Mouse (Mus musculus) layer of hippocampus, adult 18-20 months (tissue): ENCODE results near the gene Ccdc120. TPM values are rescaled to one million over a fixed set of nuclear protein-coding genes. Genes with fewer than 3 reads are reported as not detected.

ENCODE experiments used
- DNase-seq, 2 experiments: peaks; one replicate each; pipeline ENCODE4 v3.0.0; 2022; ENCODE audit warnings: low spot score in 2 of 2
- long read RNA-seq: library from polyadenylated mRNA; stranded (forward); transcript quantifications from one replicate; pipeline ENCODE4 v2.0.0, GENCODE M21; 2021
- total RNA-seq, 2 experiments: library from RNA; stranded (reverse); gene quantifications; 2 replicates each; pipeline ENCODE4 v1.2.3; 2021

Gene Ccdc120
- 10 to 100 TPM; 17.6 to 21.5 TPM for total RNA-seq
- long read RNA-seq, partial matches to known transcripts = 1 of 13 reads
- long read RNA-seq, other reads (novel, unspliced or antisense) = 10 of 13 reads

DNA sequence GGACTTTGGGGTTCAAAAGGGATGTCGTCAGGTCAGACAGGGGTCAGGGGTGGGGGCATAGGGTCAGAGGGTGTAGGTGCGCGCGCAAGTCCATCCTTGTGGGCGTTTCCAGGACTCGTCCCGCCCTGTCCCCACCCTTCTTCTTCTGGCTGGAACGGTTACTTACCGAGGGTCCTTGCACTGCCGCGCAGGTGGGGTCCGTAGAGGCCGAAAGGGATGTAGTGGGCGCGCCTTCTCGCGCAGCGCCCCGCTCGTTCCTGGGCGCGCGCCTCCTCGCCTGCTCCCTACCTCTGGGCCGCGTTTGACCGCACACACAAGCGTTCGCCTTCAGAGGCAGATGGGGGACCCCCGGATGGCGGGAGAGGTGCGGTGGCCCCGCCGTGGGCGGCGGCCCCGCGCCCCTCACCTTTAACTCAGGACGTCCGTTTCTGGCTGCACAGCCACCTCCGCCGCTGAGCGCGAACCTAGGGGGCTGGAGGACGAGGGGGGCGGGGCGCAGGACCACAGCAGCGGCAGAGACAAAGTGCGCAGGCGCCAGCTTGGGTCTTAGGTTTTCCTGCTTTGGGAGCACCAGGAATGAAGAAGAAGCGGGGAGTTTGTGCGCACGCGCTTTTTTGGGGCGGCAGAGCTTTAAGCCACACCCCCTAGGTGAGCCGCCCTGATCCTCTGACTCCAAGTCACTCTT is at the start of gene Ccdc120:
Ccdc120 (minus strand) TSS at position 474 of the 685 bp plus-strand sequence.
- peak; percentile 51 to 78 for DNase-seq

DNA sequence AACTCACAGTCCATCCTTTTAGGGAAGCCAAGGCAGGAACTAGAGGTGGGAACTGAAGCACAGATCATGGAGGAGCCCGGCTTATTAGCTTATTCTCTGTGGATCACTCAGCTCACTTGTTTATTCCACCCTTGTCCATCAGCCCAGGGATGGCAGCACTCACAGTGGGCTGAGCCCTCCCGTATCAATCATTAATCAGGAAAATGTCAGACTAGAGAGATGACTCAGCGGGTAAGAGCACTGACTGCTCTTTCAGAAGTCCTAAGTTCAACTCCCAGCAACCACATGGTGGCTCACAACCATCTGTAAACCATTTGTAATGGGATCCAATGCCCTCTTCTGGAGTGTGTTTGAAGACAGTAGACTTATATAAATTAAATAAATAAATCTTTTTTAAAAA is 46.6 kb upstream of the Ccdc120 start:
- no peak for DNase-seq

DNA sequence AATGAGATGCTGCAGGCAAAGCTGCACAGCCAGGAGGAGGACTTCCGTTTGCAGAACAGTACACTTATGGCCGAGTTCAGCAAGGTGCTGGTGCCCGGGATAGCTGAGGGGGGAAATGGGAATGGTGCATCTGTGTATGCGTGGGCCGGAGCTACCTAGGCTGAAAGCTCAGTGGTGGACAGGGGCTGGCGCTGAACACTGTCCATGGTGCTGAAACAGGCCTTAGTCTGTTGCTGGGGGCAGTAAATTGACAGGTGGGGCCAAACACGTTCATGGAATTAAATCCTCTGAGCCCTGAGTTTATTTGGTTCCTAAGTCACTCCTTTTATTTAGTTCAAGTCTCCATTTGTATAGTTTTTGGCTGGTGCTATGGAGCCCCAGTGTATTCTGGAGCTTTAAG is 44.3 kb upstream of the Ccdc120 start:
- no peak for DNase-seq

DNA sequence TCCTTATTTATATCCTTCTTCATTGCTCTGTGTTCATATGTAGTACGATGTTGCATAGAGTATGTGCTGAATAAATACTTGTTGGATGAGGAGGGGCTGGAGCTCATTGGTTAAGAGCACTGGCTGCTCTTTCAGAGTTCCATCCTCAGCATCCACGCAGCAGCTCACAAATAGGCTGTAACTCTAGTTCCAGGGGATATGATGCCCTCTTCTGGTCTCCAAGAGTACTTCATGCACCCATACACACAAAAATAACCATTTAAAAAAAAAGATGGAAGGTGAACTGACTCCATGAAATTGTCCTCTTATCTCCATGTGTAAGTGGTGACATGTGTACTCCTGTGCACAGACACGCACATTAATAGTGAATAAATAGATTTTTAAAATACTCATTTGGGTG is 42.7 kb upstream of the Ccdc120 start:
- no peak for DNase-seq

DNA sequence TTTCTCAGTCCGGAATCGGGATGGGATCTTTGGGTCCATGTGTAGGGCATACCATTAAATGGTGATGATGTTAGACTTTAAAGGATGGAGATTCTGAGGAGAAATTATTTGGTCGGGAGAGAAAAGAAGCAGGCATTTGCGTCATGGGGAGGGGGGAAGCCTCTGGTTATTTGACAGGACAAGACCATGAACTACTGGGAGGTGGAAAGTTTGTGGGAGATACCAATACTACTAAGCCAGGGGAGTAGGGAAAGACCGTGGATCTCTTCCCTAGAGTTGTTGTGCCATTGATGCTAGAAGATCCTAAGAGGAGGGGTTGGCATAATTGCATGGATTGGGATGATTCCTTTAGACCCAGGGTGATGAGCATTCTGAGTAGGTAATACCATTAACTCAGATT is 39.6 kb upstream of the Ccdc120 start:
- DNase-seq = no peak

DNA sequence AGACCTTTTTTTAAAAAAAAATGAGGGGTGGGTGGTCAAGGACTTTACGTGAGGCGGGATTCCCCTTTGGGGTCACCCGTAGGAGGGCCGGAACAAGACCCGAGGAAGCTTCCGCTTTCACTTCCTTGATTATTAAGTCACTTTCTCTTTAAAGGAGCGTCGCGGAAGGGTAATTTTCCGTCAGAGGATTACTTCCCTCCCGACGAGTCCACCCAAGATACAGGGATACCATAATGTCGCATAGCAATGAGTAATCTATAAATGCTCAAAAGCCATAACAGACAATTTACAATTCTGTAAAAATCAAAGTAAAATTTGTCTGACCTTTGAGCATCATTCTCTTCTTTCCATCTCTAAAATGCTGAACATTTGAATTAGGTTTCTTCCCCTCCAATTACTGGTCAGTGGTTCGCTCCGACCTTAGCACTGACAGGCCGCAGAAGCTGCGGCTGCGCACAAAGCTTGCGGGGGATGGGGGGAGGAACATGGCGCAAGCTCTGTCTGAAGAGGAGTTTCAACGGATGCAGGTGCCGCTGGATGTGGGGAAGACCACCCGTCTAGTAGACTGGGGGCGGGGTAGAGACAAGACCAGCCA is 38.9 kb upstream of the Ccdc120 start, which contains the start of gene Gripap1:
Gripap1 (plus strand) TSS at position 224 of the 595 bp plus-strand sequence.
- DNase-seq = peak; percentile 45 to 72

DNA sequence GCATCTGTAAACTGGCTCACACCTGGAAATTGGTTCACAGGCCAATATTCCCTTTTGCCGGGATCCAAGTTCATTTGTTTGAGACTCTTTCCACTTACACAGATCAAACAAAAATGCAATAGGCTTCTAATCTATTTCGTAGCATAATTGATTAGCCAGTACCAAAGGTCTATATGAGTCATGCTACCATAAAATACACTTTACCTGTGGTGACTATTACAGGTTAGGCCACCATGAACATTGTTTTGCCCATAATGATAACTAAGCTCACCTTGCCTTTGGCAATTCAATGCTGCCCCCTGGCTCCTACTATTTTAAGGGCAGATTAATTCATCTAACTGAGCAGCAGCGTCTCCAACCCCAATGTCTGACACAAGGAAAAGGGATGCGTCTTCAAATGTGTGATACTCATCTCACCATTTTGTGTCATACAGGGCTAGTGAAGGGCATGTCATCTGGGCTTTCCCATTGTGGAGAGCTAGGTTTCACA is 31.9 kb upstream of the Ccdc120 start:
- no peak for DNase-seq

DNA sequence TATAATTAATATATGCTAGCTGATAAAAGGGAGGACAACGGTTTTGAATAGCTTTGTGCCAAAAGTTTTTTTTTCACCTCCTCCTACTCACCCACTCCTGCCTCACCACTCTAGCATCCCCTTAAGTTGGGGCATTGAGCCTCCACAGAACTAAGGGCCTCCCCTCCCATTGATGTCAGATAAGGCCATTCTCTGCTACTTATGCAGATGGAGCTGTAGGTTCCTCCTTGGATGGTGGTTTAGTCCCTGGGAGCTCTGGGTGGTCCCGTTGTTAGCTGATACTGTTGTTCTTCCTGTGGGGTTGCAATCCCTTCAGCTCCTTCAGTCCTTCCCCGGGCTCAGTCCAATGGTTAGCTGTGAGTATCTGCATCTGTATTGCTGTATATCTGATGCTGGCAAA is 28.6 kb upstream of the Ccdc120 start:
- DNase-seq = no peak

DNA sequence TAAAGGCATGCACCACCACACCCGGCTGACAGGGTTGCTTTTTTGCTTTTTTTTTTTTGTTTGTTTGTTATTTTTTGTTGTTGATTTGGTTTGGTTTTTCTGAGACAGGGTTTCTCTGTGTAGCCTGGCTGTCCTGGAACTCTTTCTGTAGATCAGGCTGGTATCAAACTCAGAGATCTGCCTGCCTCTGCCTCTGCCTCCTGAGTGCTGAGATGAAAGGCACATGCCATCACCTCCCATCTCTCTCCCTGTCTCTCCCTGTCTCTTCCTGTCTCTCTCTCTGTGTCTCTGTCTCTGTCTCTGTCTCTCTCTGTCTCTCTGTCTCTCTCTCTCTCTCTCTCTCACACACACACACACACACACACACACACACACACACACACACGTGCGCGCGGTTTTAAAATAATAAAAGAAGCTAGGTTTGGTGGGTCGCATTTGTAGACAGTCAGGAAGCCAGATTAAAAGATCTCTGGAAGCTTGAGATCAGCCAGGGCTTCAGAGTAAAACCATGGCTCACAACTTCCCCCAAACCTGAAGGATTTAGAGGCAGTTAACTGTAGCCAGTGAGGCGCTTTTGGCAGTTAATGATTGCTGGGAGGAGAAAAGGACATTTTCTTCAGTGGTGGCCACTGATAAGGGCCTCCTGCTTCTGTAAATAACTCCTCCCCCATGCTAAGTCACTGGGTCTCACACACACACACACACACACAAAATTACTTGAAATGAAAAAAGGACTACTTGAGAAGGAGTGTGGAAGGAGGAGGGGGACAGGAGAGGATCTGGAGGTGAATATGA is 27.9 kb upstream of the Ccdc120 start:
- no peak for DNase-seq

DNA sequence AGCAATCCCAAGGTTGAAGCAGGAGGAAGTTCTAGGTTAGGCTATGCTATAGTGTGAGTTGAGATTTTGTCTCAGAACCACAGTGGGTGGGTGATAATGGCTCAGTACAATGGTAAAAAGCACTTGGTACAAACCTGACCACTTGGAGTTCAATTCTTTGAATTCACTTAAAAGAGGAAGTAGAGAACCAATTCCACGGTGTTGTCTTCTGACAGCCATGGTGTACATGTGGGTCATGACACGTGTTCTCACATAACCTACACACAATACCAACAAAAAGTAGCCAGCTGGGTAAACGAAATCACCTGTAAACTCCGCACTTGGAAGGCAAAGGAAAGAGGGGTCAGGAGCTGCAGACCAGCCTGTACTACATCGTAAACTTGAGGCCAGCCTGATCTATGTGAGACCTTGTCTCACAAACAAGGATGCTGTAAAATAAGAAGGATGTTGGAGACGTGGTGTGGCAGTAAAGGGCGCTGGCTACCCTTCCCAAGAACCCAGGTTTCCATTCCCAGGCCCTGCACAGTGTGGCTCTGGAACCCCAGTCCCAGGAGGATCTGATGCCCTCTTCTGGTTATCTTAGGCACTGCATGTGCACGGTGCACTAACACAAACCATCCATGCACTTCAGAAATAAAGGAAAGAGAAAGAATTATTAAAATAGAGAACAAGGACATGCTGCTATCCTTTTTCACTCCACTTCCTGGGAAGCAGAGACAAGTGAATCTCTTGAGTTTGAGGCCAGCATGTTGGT is 25.8 kb upstream of the Ccdc120 start:
- DNase-seq = peak in 1 of 2 experiments; percentile 63

DNA sequence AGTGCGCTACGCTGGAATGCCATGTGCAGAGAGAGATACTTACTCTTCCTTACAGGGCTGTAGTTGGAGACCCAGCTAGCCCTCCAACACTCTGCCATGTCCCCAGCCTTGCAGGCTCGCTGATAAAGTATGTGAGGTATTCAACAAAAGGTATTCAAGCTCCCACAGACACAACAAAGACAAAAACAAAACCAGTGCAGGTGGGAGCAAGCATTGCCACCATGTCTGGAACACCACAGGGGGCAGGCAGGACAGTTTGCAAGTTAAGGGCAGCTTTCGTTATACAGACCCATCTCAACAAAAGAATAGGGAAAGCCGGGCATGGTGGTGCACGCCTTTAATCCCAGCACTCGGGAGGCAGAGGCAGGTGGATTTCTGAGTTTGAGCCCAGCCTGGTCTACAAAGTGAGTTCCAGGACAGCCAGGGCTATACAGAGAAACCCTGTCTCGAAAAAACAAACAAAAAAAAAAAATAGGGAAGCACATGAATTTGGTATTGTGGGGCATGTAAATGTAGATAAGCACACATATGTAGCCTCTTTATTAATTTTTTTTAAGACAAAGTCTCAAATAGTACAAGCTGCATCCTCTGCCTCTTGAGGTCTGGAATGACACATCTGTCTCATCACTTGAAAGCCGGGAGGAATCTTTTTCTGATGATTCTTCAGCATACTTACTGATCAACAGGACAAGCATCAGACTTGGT is 24.9 kb upstream of the Ccdc120 start:
- DNase-seq = no peak

DNA sequence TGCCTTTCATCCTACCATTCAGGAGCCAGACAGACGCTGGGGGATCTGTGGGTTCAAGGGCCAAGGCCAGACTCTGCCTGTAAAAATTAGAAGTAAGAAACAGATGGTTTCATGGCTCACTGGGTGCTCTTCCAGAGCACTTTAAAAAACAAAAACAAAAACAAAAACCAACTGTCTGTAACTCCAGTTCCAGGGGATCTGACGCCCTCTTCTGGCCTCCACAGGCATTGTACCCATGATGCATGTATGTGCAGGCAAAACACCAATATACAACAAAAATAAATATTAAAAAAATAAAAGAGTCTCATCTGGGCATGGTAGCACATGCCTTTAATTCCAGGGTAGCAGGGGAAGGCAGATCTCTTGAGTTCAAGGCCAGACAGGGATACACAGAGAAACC is 22.1 kb upstream of the Ccdc120 start:
- DNase-seq = peak in 1 of 2 experiments; percentile 10

DNA sequence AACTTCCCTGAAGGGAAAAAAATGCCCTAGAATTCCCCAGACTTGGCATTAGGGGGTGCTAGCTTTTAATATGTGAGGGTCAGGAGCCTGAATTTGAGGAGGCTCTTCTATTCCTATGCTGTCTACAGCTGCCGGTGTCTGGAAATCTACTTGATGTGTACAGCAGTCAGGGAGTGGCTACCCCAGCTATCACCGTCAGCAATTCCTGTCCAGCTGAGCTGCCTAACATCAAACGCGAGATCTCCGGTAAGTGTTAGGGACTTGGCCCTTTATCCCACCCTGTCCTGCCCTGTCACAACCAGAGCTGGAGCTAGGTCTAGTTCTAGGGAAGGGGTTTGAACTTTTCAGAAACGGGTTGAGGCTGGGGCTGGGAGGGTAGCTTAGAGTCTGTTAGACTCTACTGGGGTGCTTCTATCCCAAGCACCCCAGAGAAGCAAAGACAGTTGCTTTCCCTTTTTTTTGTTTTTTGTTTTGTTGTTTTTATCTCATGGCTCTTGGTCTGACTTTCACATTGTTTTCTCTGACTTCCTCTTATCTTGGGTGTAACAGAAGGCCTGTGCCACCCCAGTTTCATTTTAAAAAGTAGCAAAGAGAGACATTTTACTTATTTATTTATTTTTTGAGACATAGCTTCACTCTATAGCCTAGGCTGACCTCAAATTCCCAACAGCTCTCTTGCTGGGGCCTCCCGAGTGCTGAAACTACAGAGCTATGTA is 18.8 kb upstream of the Ccdc120 start:
- no peak for DNase-seq

DNA sequence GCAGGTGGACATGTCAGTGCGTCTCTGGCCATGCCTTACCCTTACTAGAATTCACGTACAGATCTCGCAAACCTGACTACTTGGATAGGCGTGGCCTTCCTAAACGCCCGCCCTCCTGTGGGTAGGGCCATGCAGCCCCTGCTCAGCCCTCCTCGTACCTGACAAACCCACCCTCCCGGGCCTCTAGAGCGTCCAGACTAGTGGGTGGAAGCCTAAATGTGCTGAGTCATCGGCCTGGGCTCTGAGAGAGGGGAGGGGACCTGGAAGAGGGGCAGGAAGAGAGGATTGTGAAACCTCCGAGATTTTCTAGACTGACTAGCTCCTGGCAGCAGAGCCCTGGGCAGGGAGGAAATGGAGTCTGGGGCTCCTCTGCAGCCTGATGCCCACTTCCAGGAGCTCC is 15.1 kb upstream of the Ccdc120 start:
- no peak for DNase-seq

DNA sequence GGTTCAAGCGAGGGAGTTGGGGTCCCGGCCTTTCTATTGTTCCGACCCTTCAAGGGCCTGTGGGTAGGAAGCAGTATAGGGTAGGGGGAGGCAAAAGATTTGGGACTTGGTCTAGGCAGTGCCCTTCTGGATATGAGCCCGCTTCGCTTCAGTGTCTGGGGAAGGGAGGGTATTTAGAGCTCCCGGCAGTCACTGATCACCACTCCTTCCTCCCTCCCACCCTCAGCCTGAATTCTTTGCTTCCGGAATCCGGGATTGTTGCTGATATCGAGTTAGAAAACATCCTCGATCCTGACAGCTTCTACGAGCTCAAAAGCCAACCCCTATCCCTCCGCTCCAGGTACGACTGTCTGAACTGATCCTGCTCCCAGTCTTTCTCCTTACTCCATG is 14.6 kb upstream of the Ccdc120 start:
- no peak for DNase-seq

DNA sequence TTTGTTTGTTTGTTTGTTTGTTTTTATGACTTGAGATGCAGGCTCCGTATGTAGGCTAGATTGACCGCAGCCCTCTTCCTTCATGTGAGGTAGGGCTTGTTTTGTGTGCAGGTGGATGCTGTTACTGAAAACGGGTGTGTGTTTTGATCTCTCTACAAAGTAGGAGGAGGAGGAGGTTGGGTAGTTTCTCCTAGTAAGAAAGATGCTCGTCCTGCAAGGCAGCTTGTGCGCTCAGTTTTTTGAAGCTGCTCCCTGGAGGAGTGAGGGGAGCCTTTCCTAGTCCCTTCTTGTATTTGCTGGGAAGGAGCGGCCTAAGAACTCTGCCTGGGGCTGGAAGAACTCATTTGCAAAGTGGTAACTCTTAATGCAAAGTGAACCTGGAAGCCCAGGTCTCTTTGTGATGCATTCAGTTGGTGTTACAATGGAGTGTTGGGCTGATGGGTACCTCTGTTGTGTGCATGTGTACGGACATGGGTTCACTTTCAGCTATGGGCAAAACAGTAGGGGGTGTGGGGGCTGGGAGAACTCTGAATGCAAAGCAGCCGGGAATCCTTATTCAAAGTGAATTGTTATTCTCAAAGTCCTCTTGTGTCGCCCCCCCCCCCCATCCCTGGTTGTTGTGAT is 14.1 kb upstream of the Ccdc120 start:
- DNase-seq = no peak

DNA sequence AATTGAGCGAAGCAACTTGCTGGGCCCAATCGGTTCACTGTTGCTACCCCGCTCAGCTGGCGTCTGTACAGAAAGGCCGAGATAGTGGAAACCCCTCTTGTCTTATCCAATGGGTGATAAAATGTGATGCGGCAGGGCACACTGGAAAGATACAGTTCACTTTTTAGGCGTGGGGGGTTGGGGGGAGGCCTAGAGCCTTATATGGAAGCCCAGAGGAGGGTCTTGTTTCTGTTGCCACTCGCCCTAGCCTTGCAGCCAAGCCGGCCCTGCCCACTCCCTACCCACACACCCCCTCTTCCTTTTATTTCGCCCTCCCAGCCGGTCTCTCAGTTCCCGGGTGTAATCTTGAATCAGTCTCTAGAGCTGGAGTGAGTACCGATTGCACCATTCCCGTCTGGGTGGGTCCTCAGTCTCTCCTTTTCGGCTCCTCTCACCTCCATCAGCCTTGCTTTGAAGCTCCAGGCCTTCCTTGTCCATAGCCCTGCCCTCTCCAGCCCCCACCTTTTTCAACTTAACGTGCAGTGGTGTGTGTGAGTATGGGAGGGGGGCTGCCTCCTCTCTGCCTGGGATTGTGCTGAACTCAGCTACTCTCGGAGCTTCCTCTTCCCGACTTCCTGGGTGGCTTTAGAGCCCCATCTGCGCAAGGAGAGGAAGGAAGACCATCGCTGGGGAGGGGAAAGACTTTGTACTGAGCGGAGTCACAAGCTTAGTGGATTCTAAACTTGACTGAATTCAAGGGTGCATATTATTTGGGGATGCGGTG is 13.1 kb upstream of the Ccdc120 start:
- no peak for DNase-seq

DNA sequence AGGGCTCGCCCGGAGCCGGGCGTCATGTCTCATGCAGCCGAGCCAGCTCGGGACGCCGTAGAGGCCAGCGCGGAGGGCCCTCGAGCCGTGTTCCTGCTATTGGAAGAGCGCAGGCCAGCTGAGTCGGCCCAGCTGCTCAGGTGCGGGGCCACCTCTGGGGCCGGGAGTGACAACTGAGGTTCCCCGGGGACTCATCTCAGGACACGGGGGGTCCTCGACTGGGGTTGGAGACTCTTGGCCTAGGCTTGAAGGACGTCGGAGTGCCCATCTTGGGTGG is 12.2 kb upstream of the Ccdc120 start:
- DNase-seq = no peak
